Mouse (Mus musculus): ENCODE data around the gene Smurf2.
A peak's percentile ranks its signal among the peaks of the same experiment; 100 is the strongest.
"Not testable (repeated sequence)": the region's sequence is repeated elsewhere in the genome, so short reads cannot be mapped to it uniquely, and the experiment has no call there.

Gene Smurf2

GRCm38 (mm10) chr11:106807442-106807841 lies 113.1 kb downstream of the Smurf2 start:
- DNase-seq: not testable (repeated sequence)

GRCm38 (mm10) chr11:106802069-106802627 lies 118.4 kb downstream of the Smurf2 start:
- no peak for DNase-seq

- DNase-seq: no peak
Observed at GRCm38 (mm10) chr11:106795679-106796078, 124.8 kb downstream of the Smurf2 start.

- no peak for DNase-seq
Observed at GRCm38 (mm10) chr11:106793846-106794245, 126.7 kb downstream of the Smurf2 start.

GRCm38 (mm10) chr11:106789649-106790048 lies 130.9 kb downstream of the Smurf2 start:
- no peak for DNase-seq

GRCm38 (mm10) chr11:106788775-106789459 lies 131.6 kb downstream of the Smurf2 start, which contains the start of the genes Ddx5 and Cep95:
Ddx5 (minus strand) TSS chr11:106789185.
Cep95 (plus strand) TSS chr11:106789252.
- DNase-seq: peak; percentile 99

GRCm38 (mm10) chr11:106788026-106788774 lies 132.3 kb downstream of the Smurf2 start:
- DNase-seq: peak; percentile 99

- peak; percentile 95 for DNase-seq
Observed at GRCm38 (mm10) chr11:106787131-106788025, 133.1 kb downstream of the Smurf2 start.

GRCm38 (mm10) chr11:106785043-106785442 lies 135.5 kb downstream of the Smurf2 start:
- no peak for DNase-seq

- no peak for DNase-seq
Observed at GRCm38 (mm10) chr11:106784476-106784875, 136.0 kb downstream of the Smurf2 start.

GRCm38 (mm10) chr11:106782841-106783764 lies 137.4 kb downstream of the Smurf2 start:
- no peak for DNase-seq

- DNase-seq: not testable (repeated sequence)
Observed at GRCm38 (mm10) chr11:106782271-106782670, 138.2 kb downstream of the Smurf2 start.

GRCm38 (mm10) chr11:106780590-106781220 lies 139.8 kb downstream of the Smurf2 start:
- no peak for DNase-seq

GRCm38 (mm10) chr11:106780089-106780425 lies 140.5 kb downstream of the Smurf2 start:
- peak; percentile 20 for DNase-seq

- DNase-seq: peak; percentile 95
Observed at GRCm38 (mm10) chr11:106779388-106780088, 141.0 kb downstream of the Smurf2 start, which contains the start of gene Polg2. Polg2 (minus strand) TSS chr11:106779537.

- no peak for DNase-seq
Observed at GRCm38 (mm10) chr11:106778589-106779387, 141.7 kb downstream of the Smurf2 start.

GRCm38 (mm10) chr11:106778132-106778531 lies 142.4 kb downstream of the Smurf2 start:
- no peak for DNase-seq

- DNase-seq: peak; percentile 33
Observed at GRCm38 (mm10) chr11:106777395-106777794, 143.1 kb downstream of the Smurf2 start.

- DNase-seq: peak; percentile 38
Observed at GRCm38 (mm10) chr11:106776960-106777359, 143.6 kb downstream of the Smurf2 start.

Measured in kidney, postnatal 14 days (tissue).